Mouse (Mus musculus) spleen, adult 2 months (tissue): ENCODE results near the gene Sarm1. TPM values are rescaled to one million over a fixed set of nuclear protein-coding genes. Genes with fewer than 3 reads are reported as not detected.

Source experiments
- DNase-seq, 2 experiments: peaks; one replicate each; pipeline versions ENCODE4 v3.0.0 to v3.0.0-alpha.2; 2012 to 2021; ENCODE audit warnings: low spot score in 2 of 2, low read depth in 1 of 2
- H3K27ac ChIP-seq: fragments of 200-500 bp; 2 replicates; pipeline ENCODE4 v1.5.1; 2012; ENCODE audit warnings: low read length, inconsistent platforms; ENCODE audit not compliant: insufficient read depth
- H3K27me3 ChIP-seq: fragments of 200-500 bp; 2 replicates; pipeline ENCODE4 v1.6.1; 2012; ENCODE audit warnings: mild to moderate bottlenecking, moderate library complexity, low read length, inconsistent platforms; ENCODE audit not compliant: control insufficient read depth, insufficient read depth
- H3K36me3 ChIP-seq: fragments of 200-500 bp; 2 replicates; pipeline ENCODE4 v1.6.1; 2012; ENCODE audit warnings: mild to moderate bottlenecking, low read length, inconsistent platforms; ENCODE audit not compliant: control insufficient read depth, insufficient read depth
- H3K4me1 ChIP-seq: fragments of 200-500 bp; 2 replicates; pipeline ENCODE4 v1.6.1; 2011; ENCODE audit warnings: inconsistent platforms; ENCODE audit not compliant: control insufficient read depth, insufficient read depth, insufficient read length
- H3K4me3 ChIP-seq: fragments of 200-500 bp; 2 replicates; pipeline ENCODE4 v1.5.1; 2011; ENCODE audit warnings: mild to moderate bottlenecking, inconsistent platforms; ENCODE audit not compliant: insufficient read depth, insufficient read length; ENCODE audit errors: extremely low read depth
- CTCF ChIP-seq: fragments of 200-500 bp; IDR thresholded peaks from 2 replicates; pipeline ENCODE4 v1.5.1; 2011; ENCODE audit warnings: mild to moderate bottlenecking, inconsistent platforms; ENCODE audit not compliant: insufficient read depth, insufficient read length, insufficient replicate concordance; ENCODE audit errors: extremely low read depth
- POLR2A ChIP-seq: fragments of 200-500 bp; IDR thresholded peaks from 2 replicates; pipeline ENCODE4 v1.6.1; 2011; ENCODE audit warnings: low read depth, low read length, inconsistent platforms
- WGBS: fragments of 180-500 bp; shearing (Covaris S2); methylation state at CpG from one replicate; pipeline ENCODE4 v1.1.7; 2018; 5-methylcytosine and 5-hydroxymethylcytosine counted together
- polyA plus RNA-seq: library from polyadenylated mRNA; depleted of rRNA; stranded (reverse); fragments of >200 nt; gene quantifications from 2 replicates; pipeline ENCODE4 v1.2.3, GENCODE M21; 2012; rRNA removed

Sarm1 gene
- polyA plus RNA-seq, 1 experiment, result 0.51 TPM

DNA sequence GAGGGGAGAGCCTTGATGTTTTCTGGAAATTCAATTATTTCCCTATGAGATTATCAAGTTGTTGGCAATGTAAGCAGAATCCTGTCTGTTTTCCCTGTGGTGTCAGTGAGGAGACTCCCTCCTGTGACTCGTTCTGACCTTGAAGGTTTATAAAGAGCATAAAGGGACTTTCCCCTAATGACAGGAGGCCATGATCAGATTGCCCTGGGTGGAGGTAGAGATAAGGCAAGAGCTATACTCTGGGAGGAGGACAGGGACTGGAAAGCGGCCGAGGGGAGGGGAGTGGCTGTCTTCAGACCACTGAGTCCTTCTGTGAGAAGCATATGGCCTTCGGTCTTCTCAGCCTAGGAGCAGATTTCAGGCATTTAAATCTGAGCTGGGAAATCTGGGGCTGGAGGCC is 63.5 kb downstream of the Sarm1 start:
- TF ChIP-seq POLR2A, result no peak
- no peak for TF ChIP-seq CTCF
- DNase-seq, result no peak
- Histone ChIP-seq H3K36me3 (no peaks in the 10 kb centered on the region), H3K4me1 (no peaks in the 10 kb centered on the region), H3K4me3 (no peak overlapping the region), H3K27me3 (no peaks in the 10 kb centered on the region), H3K27ac (no peak overlapping the region)
- 76% methylated on average over 4 of the region's 4 CpGs for WGBS

DNA sequence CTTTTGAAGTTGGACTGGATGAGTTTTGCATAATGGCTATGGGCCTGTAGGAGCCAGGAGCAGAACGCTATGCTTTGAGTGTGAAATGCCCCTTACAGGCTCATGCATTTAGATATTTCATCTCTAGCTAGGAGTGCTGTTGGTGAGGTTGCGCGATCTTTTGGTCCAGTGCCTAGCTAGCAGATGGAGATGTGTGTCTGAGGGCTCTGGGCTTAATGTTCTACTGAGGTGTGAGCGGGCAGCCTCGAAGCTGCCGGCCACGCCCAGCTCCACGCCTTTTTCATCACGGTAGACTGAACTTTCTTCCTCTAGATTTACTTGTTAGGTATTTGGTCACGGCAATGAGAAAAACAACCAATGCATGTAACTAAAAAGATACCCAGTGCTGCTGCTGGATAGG is 66.4 kb downstream of the Sarm1 start:
- Histone ChIP-seq H3K27ac (no peak overlapping the region), H3K4me3 (no peak overlapping the region), H3K36me3 (no peaks in the 10 kb centered on the region), H3K27me3 (no peaks in the 10 kb centered on the region), H3K4me1 (no peaks in the 10 kb centered on the region)
- WGBS, result 77% methylated on average over 10 of the region's 10 CpGs
- DNase-seq, result no peak
- TF ChIP-seq POLR2A (no peak), CTCF (no peak)

DNA sequence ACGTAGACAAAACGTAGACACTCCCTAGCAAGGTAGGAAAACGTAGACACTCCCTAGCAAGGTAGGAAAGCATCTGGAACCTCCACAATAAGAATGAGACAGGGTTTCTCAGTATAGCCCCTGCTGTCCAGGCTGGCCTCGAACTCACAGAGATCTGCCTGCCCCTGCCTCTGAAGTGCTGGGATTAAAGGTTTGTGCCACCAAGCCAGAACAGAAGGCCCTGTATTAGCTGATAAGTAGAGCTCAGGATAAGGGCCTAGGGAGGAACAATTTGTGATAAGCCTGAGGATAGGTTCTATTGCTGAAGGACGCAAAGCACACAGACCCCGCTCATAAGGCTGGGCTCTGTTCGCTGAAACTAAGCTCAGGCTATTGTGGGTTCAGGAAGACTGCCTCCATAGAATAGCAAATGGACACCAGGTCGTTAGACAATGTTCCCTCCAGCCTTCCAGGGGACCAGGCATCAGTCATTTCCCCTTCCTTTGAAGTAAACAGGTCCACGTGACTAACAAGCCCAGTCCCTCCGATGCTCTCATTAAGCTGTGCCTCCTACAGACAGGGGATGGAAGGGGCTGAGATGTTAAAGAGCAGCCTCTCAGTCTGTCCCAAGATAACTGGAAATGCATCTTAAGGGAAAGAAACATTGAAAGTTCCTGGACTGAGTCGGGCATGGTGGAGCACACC is 67.2 kb downstream of the Sarm1 start:
- Histone ChIP-seq H3K27ac (no peak overlapping the region), H3K4me1 (no peaks in the 10 kb centered on the region), H3K4me3 (no peak overlapping the region), H3K27me3 (no peaks in the 10 kb centered on the region), H3K36me3 (no peaks in the 10 kb centered on the region)
- DNase-seq, result no peak
- 67% methylated on average over 11 of the region's 11 CpGs for WGBS
- TF ChIP-seq POLR2A (no peak), CTCF (no peak)

DNA sequence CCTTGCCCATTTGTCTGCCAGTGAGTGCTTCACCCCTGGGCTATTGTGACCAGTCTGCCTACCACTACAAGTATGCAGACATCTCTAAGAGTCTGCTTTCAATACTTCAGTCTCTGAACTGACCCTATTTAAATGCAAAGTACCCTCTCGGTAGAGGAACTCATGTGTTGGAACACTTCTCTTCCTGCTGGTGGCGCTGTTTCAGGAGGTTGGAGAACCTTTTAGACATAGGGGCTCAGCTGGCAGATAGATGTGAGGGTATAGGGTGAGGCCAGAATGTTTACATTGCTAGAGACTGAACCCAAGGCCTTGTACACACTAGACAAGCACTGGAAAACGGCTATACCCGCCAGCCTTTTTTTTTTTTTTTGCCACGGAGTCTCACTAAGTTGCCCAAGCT is 69.2 kb downstream of the Sarm1 start:
- Histone ChIP-seq H3K27me3 (no peaks in the 10 kb centered on the region), H3K27ac (no peak overlapping the region)
- WGBS, result 87% methylated on average over 5 of the region's 5 CpGs

DNA sequence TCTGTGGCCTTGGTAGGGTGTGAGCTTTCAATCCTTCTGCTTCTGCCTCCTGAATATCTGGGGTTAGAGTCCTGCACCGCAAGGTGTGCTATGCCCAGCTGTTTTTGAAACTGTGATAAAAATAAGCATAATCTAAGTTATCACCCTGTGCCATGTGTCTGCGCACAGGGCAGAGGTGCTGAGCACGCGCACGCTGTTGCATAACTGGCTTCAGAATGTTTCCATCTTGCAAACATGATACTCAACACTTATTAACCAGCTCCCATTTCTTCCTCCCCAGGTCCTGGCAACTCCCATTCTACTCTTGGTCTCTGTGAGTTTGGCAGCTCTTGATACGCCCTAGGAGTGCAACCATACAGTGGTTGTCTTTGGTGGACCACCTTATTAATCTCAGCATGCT is 69.9 kb downstream of the Sarm1 start:
- Histone ChIP-seq H3K4me3 (no peak overlapping the region), H3K27ac (no peak overlapping the region), H3K4me1 (no peaks in the 10 kb centered on the region), H3K36me3 (no peaks in the 10 kb centered on the region), H3K27me3 (no peaks in the 10 kb centered on the region)
- WGBS, result 92% methylated on average over 6 of the region's 6 CpGs
- no peak for DNase-seq
- TF ChIP-seq POLR2A (no peak), CTCF (no peak)

More for the DNA sequence above, 69.2 kb downstream of the Sarm1 start:
- no peaks in the 10 kb centered on the region for H3K36me3 ChIP-seq
- H3K4me1 ChIP-seq, result no peaks in the 10 kb centered on the region
- DNase-seq, result no peak
- TF ChIP-seq POLR2A (no peak), CTCF (no peak)
- H3K4me3 ChIP-seq, result no peak overlapping the region

DNA sequence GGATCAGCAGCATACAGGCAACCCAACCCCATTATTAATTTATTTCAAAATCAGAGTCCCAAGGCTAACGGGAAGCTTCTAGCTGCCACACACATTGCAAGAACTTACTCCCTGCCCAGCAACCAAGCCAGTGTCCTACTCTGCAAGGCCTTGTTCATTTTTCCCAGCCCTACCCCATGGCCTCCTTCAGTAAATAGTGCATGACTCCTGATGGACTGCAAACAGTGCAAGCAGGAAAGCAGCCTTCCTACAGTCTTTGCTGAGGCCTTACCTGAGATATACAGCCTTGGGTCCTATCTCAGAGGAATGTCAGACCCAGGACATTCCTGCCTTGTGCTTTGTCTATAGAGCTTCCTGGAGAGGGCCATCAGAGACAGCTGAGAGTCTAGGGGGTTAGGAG is 72.0 kb downstream of the Sarm1 start:
- H3K27me3 ChIP-seq, result no peaks in the 10 kb centered on the region; the same call in 1 of the 2 replicates
- no peak overlapping the region for H3K27ac ChIP-seq
- no peak for DNase-seq
- H3K36me3 ChIP-seq, result no peaks in the 10 kb centered on the region
- 92% methylated on average over 1 of the region's 1 CpGs for WGBS
- H3K4me3 ChIP-seq, result no peak overlapping the region
- no peaks in the 10 kb centered on the region for H3K4me1 ChIP-seq
- TF ChIP-seq POLR2A (no peak), CTCF (no peak)

DNA sequence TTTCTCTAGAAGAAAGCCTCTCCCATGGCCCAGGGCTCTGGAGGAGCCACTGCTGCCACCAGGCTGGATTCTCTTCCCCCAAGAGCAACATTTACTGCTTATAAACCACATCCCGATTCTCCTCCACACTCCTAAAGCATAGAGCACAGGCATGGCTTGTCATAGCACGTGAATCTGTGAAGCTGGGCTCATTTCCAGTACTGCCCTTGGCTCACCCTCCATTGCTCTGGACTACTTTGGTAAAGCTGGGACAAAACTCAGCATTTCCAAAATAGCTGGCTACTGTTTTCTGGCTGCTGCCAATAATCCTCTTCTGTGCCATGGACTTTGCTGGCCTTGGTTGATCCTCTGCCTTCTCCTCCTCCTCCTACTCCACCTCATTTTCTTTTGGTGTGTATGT is 73.2 kb downstream of the Sarm1 start:
- Histone ChIP-seq H3K27me3 (no peaks in the 10 kb centered on the region; the same call in 1 of the 2 replicates), H3K4me3 (no peak overlapping the region), H3K36me3 (no peaks in the 10 kb centered on the region), H3K27ac (no peak overlapping the region), H3K4me1 (no peaks in the 10 kb centered on the region)
- TF ChIP-seq CTCF (no peak), POLR2A (no peak)
- 68% methylated on average over 2 of the region's 2 CpGs for WGBS
- DNase-seq, result no peak

Other genes with a start within 250 kb of the Sarm1 start
- 41.4 and 46.3 TPM in 2 replicates for gene 2610507B11Rik, start 236.0 kb downstream of the Sarm1 start, polyA plus RNA-seq
- 0.22 and 0.32 TPM in 2 replicates for gene BC030499, start 206.9 kb downstream of the Sarm1 start, polyA plus RNA-seq
- gene Spag5, start 196.2 kb downstream of the Sarm1 start, polyA plus RNA-seq, result 7.2 and 10.2 TPM in 2 replicates
- 3.6 and 4.4 TPM in 2 replicates for gene Aldoc, start 174.8 kb downstream of the Sarm1 start, polyA plus RNA-seq
- gene Pigs, start 169.3 kb downstream of the Sarm1 start, polyA plus RNA-seq, result 66.7 and 81.9 TPM in 2 replicates
- gene Unc119, start 154.3 kb downstream of the Sarm1 start, polyA plus RNA-seq, result 66.6 and 81.6 TPM in 2 replicates
- not detected in 2 replicates for gene Foxn1, start 111.2 kb downstream of the Sarm1 start, polyA plus RNA-seq
- gene Slc13a2, start 75.5 kb downstream of the Sarm1 start, polyA plus RNA-seq, result 0.28 and 0.41 TPM in 2 replicates
- 5.5 and 6.1 TPM in 2 replicates for gene Slc46a1, start 32.1 kb downstream of the Sarm1 start, polyA plus RNA-seq
- 2.6 and 3.0 TPM in 2 replicates for gene Vtn, start 1.3 kb upstream of the Sarm1 start, polyA plus RNA-seq
- not detected in 2 replicates for gene Sebox, start 5.7 kb upstream of the Sarm1 start, polyA plus RNA-seq
- gene Tmem199, start 14.4 kb upstream of the Sarm1 start, polyA plus RNA-seq, result 8.7 and 9.8 TPM in 2 replicates
- 21.0 and 22.7 TPM in 2 replicates for gene Poldip2, start 14.4 kb upstream of the Sarm1 start, polyA plus RNA-seq
- gene Tnfaip1, start 38.6 kb upstream of the Sarm1 start, polyA plus RNA-seq, result 10.4 and 11.8 TPM in 2 replicates
- gene Ift20, start 38.6 kb upstream of the Sarm1 start, polyA plus RNA-seq, result 41.7 and 44.8 TPM in 2 replicates
- gene Tmem97, start 53.0 kb upstream of the Sarm1 start, polyA plus RNA-seq, result 15.6 and 19.9 TPM in 2 replicates
- gene Nlk, start 199.6 kb upstream of the Sarm1 start, polyA plus RNA-seq, result 13.8 and 24.0 TPM in 2 replicates